ENCODE assay signal across 8 mouse cellular contexts in genomic region chr11:64436412-64436727, GRCm38 (mm10). TPM values are rescaled to one million over a fixed set of nuclear protein-coding genes. Genes with fewer than 3 reads are reported as not detected.
DNase-seq lines count a peak whose midpoint lies in the region; ATAC-seq lines count a peak whose summit lies in the region.

TSS of gene F930015N05Rik (minus strand) at chr11:64436653.

- peak within 1 kb of the TSS; percentile 41 for H3K9ac ChIP-seq in lung, embryonic 15.5 days
- peak within 1 kb of the TSS; percentile 56 for H3K9ac ChIP-seq in forebrain, embryonic 12.5 days
- H3K9ac ChIP-seq in intestine, embryonic 15.5 days: peak within 1 kb of the TSS; percentile 63
- peak within 1 kb of the TSS; percentile 77 for H3K9ac ChIP-seq in neural tube, embryonic 13.5 days

- no peaks in the 10 kb centered on the region for H3K36me3 ChIP-seq in lung, embryonic 15.5 days
- H3K36me3 ChIP-seq in forebrain, embryonic 12.5 days (replicated peaks): no peaks in the 10 kb centered on the region
- H3K36me3 ChIP-seq in intestine, embryonic 15.5 days: no peaks in the 10 kb centered on the region
- H3K36me3 ChIP-seq in neural tube, embryonic 13.5 days: no peaks in the 10 kb centered on the region

- under 1% methylated on average over 24 of the region's 24 CpGs for WGBS in lung, embryonic 15.5 days
- WGBS in forebrain, embryonic 12.5 days: under 1% methylated on average over 24 of the region's 24 CpGs
- 1% methylated on average over 24 of the region's 24 CpGs for WGBS in intestine, embryonic 15.5 days
- WGBS in neural tube, embryonic 13.5 days: under 1% methylated on average over 24 of the region's 24 CpGs

- peak within 1 kb of the TSS; percentile 45 for H3K4me3 ChIP-seq in lung, embryonic 15.5 days
- H3K4me3 ChIP-seq in forebrain, embryonic 12.5 days (replicated peaks): peak within 1 kb of the TSS; percentile 49
- H3K4me3 ChIP-seq in intestine, embryonic 15.5 days (replicated peaks): peak within 1 kb of the TSS; percentile 55
- peak within 1 kb of the TSS; percentile 60 for H3K4me3 ChIP-seq in neural tube, embryonic 13.5 days

- ATAC-seq in lung, embryonic 15.5 days (ENCODE audit: borderline replicate concordance, extremely low read depth, low FRiP score, low TSS enrichment): no peak
- 0 out of 2 replicates have a peak, but pooled peaks have one; percentile 9 for ATAC-seq in forebrain, embryonic 12.5 days (ENCODE audit: low FRiP score)
- no peak; the same call in 1 of the 2 replicates for ATAC-seq in intestine, embryonic 15.5 days
- ATAC-seq in neural tube, embryonic 13.5 days (ENCODE audit: low read depth): no peak

- peaks cover 19% of the 10 kb centered on the region for H3K4me1 ChIP-seq in lung, embryonic 15.5 days
- peaks cover 24% of the 10 kb centered on the region for H3K4me1 ChIP-seq in forebrain, embryonic 12.5 days
- peaks cover 4% of the 10 kb centered on the region for H3K4me1 ChIP-seq in intestine, embryonic 15.5 days (replicated peaks)
- peaks cover 31% of the 10 kb centered on the region for H3K4me1 ChIP-seq in neural tube, embryonic 13.5 days (replicated peaks)

- DNase-seq in lung, postnatal 10 days: no peak
- no peak for DNase-seq in left cerebral cortex, adult 9 months (ENCODE audit: low spot score in 2 of 2)
- no peak for DNase-seq in cerebellum, postnatal 25 days
- no peak for DNase-seq in lung, postnatal 25 days (ENCODE audit: low spot score)

- H3K4me2 ChIP-seq in lung, embryonic 15.5 days: peak within 1 kb of the TSS; percentile 97
- H3K4me2 ChIP-seq in forebrain, embryonic 12.5 days: peak within 1 kb of the TSS; percentile 99
- H3K4me2 ChIP-seq in intestine, embryonic 15.5 days (replicated peaks): peak within 1 kb of the TSS; percentile 99
- H3K4me2 ChIP-seq in neural tube, embryonic 13.5 days: peak within 1 kb of the TSS; percentile 92

- 0 out of 2 replicates have a peak within 1 kb of the TSS, but pooled peaks have one; percentile 18 for H3K27ac ChIP-seq in lung, embryonic 15.5 days
- peak within 1 kb of the TSS; percentile 43; the same call in 1 of the 2 replicates for H3K27ac ChIP-seq in forebrain, embryonic 12.5 days
- H3K27ac ChIP-seq in intestine, embryonic 15.5 days: peak within 1 kb of the TSS; percentile 71
- H3K27ac ChIP-seq in neural tube, embryonic 13.5 days (replicated peaks): peak within 1 kb of the TSS; percentile 59

- peaks cover 64% of the 10 kb centered on the region for H3K27me3 ChIP-seq in lung, embryonic 15.5 days
- peaks cover 53% of the 10 kb centered on the region for H3K27me3 ChIP-seq in forebrain, embryonic 12.5 days
- peaks cover 14% of the 10 kb centered on the region for H3K27me3 ChIP-seq in intestine, embryonic 15.5 days (replicated peaks)
- H3K27me3 ChIP-seq in neural tube, embryonic 13.5 days: peaks cover 25% of the 10 kb centered on the region

- no peaks in the 10 kb centered on the region for H3K9me3 ChIP-seq in lung, embryonic 15.5 days
- no peaks in the 10 kb centered on the region for H3K9me3 ChIP-seq in forebrain, embryonic 12.5 days
- H3K9me3 ChIP-seq in intestine, embryonic 15.5 days: no peaks in the 10 kb centered on the region
- H3K9me3 ChIP-seq in neural tube, embryonic 13.5 days: no peaks in the 10 kb centered on the region

RNA-seq across cellular contexts. Expression of gene F930015N05Rik, which starts in this region (rescaled TPM):
- 0.16 and 0.19 TPM in 2 replicates for polyA plus RNA-seq in lung, embryonic 15.5 days (2015; fragmentation: Nextera tagmentation; extraction: Ambion mirVana)
- polyA plus RNA-seq in forebrain, embryonic 12.5 days (2016; fragmentation: Nextera tagmentation; extraction: Ambion mirVana): 1.5 and 2.0 TPM in 2 replicates
- 0.81 and 0.90 TPM in 2 replicates for polyA plus RNA-seq in intestine, embryonic 15.5 days (2015; fragmentation: Nextera tagmentation; extraction: Ambion mirVana)
- polyA plus RNA-seq in neural tube, embryonic 13.5 days (2015; fragmentation: Nextera tagmentation; extraction: Ambion mirVana): 1.5 and 1.9 TPM in 2 replicates

Comparison
In these comparisons a context has a peak if more than half of its experiments do, and no peak if none do; other contexts are left out.
1. H3K27ac ChIP-seq: peak in every context shown above with its lines; median percentile 71 in intestine, embryonic 15.5 days; 59 in neural tube, embryonic 13.5 days; 43 in forebrain, embryonic 12.5 days; 18 in lung, embryonic 15.5 days.